Mouse (Mus musculus): Measurements from ENCODE around the gene Med24. TPM values are rescaled to one million over a fixed set of nuclear protein-coding genes. Genes with fewer than 3 reads are reported as not detected.
A peak's percentile ranks its signal among the peaks of the same experiment; 100 is the strongest.
"Not testable (repeated sequence)": the region's sequence is repeated elsewhere in the genome, so short reads cannot be mapped to it uniquely, and the experiment has no call there.

Gene Med24
- total RNA-seq, 2 experiments from 2014 or later = 17.9 to 22.6 TPM

DNA sequence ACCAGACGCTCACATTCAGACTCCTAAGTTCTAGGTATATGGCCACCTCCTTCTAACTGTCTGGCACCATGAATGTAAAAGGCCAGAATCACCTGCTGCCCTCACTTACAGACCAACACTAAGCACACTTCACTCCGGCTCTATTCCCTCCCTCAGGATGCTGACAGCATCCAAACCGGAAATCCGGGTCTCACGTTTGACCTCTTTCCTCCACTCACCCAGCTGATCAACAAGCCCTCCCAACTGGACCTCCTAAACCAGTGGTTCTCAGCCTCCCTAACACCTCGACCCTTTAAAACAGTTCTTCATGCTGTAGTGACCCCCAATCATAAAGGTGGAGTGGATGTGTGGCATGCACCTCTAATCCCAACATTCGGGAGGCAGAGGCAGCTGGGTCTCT, 6.1 kb downstream of the Med24 start:
- ATAC-seq (ENCODE audit: poor library complexity, severe bottlenecking) = no peak

GRCm38 (mm10) chr11:98721458-98722226, 7.6 kb downstream of the Med24 start:
- no peak for ATAC-seq (ENCODE audit: poor library complexity, severe bottlenecking)

DNA sequence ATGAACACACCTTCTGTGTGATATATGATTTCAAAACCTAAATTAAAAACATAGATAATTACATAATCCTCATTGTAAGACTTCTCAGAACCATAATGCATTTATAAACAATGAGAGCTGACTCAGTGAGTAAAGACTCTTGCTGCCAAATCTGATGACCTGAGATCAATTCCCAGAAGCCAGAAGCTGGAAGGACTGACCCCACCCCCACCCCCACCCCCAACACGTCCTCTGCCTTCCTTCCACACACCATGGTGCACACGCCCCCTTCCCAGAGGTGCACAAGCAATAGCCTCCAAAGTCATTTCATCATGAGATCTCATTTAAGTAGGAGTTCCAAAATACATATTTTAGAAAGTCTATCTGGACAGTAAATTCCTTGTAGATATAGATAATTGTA, 8.5 kb downstream of the Med24 start:
- ATAC-seq (ENCODE audit: poor library complexity, severe bottlenecking) = no peak

- peak; percentile 68 for ATAC-seq (ENCODE audit: poor library complexity, severe bottlenecking)
These were observed 11.3 kb downstream of the Med24 start for GRCm38 (mm10) chr11:98717904-98718303.

- ATAC-seq (ENCODE audit: poor library complexity, severe bottlenecking) = no peak
These were observed 13.3 kb downstream of the Med24 start for GRCm38 (mm10) chr11:98715946-98716345.

DNA sequence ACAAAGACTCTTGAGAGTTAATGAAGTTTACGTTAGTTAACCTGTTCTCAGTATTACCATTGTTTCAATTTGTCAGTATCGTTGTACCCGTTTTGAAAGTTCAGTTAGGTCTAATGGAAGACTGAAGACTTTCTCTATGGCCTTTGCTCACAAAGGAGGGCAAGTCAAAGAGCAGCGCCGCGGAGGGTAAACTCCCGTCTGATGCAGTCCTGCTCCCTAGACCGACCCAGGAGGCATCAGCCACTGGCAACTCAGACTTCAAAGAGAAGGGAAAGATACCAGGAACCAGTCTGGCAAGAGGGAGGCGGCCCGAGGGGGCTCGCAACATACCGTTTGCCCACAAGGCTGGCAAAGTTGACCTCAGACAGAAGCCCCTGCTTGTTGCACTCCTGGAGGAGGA, 15.5 kb downstream of the Med24 start:
- ATAC-seq (ENCODE audit: poor library complexity, severe bottlenecking) = no peak

DNA sequence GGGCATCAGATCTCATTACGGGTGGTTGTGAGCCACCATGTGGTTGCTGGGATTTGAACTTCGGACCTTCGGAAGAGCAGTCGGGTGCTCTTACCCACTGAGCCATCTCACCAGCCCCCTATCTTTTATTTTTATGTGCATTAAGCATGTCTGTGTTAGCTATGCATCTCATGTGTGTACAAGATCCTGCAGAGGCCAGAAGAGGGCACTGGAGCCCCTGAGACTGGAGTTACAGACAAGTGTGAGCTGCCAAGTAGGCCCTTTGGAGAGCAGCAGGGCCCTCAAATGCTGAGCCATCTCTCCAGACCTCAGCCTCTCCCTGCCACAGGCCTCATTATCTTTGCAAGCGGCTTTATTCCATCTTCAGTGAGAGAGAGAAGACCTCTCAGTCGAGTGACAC, 17.2 kb downstream of the Med24 start:
- not testable (repeated sequence) for ATAC-seq (ENCODE audit: poor library complexity, severe bottlenecking)

DNA sequence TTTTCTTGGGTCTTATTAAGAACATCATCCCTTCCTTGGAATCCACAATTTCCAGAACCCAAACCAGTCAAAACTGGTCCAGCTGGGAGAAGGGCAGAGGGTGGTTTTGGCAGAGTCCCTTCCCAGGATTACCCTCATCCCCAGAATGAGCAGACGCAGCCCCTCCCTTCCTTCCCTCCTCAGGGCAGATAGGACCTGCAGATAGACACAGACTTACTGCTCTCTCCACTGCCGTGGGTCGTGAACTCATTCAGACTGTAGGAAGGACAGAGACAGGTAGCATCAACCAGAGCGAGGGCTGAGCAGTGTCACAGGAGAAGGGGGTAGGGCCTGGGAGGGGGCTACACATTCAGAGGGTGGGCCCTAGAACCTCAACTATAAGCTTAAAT, 18.2 kb downstream of the Med24 start:
- no peak for ATAC-seq (ENCODE audit: poor library complexity, severe bottlenecking)

- peak; percentile 89 for ATAC-seq (ENCODE audit: poor library complexity, severe bottlenecking)
These were observed 18.7 kb downstream of the Med24 start for GRCm38 (mm10) chr11:98710416-98711045.

- peak; percentile 16; the same call in 1 of the 2 replicates for ATAC-seq (ENCODE audit: poor library complexity, severe bottlenecking)
These were observed 20.1 kb downstream of the Med24 start for GRCm38 (mm10) chr11:98709001-98709741.

DNA sequence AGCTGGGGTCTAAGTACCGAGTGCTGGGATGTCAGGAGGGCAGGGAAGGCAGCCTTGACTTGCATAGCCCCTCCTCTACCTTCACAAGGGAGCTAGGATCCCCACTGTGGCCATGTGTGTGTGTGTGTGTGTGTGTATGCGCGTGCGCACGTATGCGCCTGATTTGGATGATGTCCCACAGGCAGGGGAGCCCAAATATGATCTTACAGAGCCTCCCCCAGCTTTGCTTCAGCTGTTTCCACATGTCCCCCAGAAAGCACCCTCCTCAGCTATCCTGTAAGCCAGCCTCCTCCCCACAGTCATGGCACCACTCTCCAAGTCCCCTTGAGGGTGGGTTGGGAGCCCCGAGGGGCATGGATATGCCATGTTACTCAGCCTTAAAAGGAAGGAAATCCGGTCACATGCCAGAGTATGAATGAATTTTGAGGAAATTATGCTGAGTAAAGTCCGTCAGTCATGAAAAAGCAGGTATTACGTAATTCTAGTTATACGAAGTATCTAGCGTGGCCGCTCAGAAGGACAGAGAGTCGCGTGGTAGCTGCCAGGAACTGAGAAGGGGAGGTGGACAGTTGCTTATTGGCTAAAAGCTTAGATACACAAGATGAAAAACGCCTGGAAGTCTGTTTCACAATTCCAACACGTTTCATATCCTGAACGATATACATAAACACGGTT, 20.8 kb downstream of the Med24 start:
- peak; percentile 39 for ATAC-seq (ENCODE audit: poor library complexity, severe bottlenecking)

- ATAC-seq (ENCODE audit: poor library complexity, severe bottlenecking) = no peak
These were observed 21.6 kb downstream of the Med24 start for GRCm38 (mm10) chr11:98707401-98708281.

DNA sequence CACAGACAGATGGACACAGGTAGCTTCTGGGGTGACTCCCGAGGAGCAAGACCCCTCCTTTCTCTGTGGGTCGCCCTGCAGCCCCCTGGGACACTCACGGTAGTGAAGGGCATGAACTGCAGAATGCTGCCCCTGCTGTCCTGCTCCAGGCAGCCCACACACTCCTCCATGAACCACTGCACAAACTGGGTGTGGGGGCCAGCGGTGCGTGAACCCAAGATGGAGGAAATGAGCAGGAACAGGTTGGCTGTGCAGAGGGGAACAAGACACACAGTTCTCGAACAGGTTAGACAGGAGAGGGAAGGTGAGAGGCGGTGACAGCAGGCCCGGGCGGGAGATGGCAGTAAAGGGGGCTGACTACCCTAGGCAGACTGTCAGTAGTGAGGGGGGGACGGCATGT, 24.2 kb downstream of the Med24 start:
- no peak for ATAC-seq (ENCODE audit: poor library complexity, severe bottlenecking)

DNA sequence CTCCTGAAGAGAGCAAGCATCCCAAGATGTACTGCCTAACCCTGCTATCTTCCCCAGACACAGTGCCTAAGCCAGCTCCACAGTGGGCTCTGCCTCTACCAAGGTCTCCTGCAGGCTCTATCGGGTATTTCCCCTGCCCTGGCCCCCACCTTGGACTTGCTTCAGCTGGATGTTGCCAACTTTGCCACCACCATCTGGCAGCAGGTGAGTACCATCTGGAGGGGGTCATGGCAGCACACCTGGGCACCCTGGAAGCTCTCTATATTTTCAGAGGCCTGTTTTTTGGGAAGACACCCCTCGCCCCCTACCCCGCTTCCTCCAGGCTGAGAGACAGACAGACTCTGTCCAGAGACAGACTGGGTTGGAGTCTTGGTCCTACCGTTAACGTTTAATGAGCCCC, 26.9 kb downstream of the Med24 start:
- ATAC-seq (ENCODE audit: poor library complexity, severe bottlenecking) = no peak

GRCm38 (mm10) chr11:98701213-98701670, 28.0 kb downstream of the Med24 start, which contains the start of gene Csf3:
Gene Csf3 (plus strand): TSS chr11:98701263.
- ATAC-seq (ENCODE audit: poor library complexity, severe bottlenecking) = no peak

- ATAC-seq (ENCODE audit: poor library complexity, severe bottlenecking) = peak; percentile 96
These were observed 29.3 kb downstream of the Med24 start for GRCm38 (mm10) chr11:98699911-98700310.

DNA sequence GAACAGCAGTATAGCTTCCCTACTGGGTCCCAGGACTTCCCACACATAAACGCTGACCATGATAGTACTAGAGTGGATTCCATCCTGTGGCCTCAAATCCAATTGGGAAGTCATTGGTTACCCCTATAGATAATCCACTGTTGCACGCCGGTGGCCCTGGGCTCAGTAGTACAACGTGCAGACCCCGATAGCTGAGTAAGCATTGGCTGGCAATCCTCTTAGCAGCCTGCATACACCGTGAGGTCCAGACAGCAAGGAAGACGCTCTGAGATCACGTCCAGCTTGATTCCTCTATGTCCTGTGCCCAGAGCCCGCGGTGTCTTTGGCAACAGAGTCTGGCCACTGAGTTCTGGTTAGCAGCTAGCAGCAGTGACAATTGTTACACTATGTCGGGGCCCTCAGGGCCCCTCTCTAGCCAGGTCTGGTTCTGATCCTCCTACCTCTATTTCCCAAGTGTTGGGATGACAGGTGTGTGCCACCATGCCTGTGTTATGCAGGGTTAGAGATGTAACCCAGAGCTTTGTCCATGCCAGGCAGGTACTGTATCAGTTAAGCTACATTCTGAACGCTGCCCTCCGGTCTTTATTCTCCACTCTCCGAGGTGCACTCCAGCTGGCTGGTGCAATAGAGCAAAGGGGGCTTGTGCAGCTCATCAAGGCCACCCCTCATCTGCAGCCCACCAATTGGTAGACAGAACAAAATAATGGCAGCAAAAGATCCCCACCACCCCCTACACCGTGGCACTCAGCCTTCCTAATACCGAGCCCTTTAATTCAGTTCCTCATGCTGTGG, 30.2 kb downstream of the Med24 start:
- no peak for ATAC-seq (ENCODE audit: poor library complexity, severe bottlenecking)

DNA sequence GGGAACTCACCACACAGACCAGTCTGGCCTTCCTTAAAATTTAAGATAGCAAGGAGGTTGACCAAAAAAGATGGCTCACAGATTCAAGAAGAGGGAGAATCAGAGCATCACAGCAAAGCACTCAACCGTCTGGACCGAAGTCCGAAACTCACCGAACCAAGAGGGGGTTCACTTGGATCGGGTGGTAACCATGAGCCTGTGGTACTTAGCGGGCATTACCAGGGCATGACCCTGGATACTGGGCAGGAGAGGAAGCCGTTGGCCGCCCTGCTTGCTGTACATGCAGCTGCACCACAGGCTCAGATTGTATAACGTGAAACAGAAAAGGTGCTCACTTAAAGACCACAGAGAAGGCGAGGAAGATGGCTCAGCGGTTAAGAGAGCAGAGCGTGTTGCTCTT, 32.0 kb downstream of the Med24 start:
- no peak for ATAC-seq (ENCODE audit: poor library complexity, severe bottlenecking)

Measured in megakaryocyte, adult 5-6 weeks (primary cell).